Mouse (Mus musculus): ENCODE measurements around the gene Camk2g.
"Not testable (repeated sequence)": the region's sequence is repeated elsewhere in the genome, so short reads cannot be mapped to it uniquely, and the experiment has no call there.

The Camk2g gene

DNA sequence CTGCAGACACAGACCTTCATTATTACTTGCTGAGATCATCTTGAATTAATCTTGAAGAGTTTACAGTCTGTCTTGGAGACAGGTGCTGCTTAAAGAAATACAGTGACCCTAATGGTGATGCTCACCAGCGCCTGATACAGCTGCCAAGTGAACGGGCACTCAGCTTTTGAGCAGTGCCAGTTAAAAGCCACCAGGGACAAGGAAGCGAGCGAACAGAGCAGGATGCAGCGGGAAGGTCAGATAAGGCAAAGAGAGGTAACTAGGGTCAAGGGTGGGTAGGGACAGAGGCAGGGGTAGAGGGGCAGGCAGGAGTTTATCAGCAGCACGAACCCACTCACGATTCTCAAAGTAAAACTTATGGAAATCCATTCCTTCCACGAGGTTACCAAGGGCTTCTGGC is 55.4 kb downstream of the Camk2g start:
- DNase-seq (ENCODE audit: low spot score in 2 of 2): no peak

DNA sequence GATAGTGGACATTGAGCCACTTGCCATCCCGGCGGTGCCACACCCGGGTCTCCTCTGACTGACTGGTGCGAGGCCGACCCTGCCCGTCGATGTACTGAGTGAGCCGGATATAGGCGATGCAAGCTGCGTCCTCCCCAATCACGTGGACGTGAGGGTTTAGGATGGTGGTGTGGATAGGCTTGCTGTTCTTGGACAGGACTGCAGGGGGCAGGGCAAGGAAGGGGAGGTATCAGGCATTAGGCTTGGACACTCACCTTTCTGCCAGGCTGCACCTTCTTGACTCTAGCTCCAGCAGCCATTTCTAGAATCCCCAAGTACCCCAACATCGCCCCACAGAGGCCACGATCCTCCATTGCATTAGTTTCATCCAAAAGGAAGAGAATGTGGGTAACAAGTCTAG is 56.6 kb downstream of the Camk2g start:
- peak; percentile 42 to 49 for DNase-seq (ENCODE audit: low spot score in 2 of 2)

DNA sequence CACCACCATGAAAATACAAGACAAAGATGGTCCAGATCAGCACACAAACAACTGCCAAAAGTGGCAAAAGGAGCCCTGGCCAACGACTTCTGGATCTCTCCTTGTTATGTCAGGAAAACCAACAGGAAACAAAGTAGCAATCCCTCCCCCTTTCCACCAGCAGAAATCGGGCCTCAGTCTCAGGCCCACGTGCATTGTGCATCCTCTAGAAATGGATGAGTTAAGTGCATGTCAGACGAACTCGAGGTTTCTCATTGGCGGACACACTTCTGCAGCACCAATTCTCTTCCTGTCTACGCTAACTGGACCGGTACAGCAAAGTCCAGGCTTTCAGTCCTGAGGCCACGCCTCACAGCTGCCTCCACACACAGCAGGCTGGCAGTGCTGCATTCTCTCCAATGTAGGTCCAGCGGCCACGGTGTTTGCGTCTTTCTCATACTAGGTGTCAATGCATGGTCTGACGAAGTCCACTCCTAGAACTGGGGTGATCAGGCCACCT is 57.9 kb downstream of the Camk2g start:
- no peak for DNase-seq (ENCODE audit: low spot score in 2 of 2)

DNA sequence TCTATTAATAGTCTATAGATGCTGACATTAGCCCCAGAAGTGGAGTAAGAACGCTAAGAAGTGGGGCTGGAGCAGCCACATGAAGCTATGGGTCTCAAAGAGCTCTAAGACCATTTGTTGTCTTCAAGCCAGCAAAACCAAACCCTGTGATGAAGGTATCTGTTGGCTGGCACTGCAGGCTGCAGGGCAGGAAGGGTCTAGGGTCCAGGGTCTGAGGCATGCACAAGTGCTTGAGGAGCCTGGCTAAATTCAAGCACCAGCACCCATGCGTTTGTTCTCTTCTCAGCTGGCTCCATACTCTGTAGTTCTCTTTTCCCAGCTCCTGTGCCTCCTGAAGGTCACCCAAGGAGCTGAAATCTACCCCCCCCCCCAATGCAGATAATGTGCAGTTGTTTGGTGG is 58.8 kb downstream of the Camk2g start:
- DNase-seq (ENCODE audit: low spot score in 2 of 2): no peak

DNA sequence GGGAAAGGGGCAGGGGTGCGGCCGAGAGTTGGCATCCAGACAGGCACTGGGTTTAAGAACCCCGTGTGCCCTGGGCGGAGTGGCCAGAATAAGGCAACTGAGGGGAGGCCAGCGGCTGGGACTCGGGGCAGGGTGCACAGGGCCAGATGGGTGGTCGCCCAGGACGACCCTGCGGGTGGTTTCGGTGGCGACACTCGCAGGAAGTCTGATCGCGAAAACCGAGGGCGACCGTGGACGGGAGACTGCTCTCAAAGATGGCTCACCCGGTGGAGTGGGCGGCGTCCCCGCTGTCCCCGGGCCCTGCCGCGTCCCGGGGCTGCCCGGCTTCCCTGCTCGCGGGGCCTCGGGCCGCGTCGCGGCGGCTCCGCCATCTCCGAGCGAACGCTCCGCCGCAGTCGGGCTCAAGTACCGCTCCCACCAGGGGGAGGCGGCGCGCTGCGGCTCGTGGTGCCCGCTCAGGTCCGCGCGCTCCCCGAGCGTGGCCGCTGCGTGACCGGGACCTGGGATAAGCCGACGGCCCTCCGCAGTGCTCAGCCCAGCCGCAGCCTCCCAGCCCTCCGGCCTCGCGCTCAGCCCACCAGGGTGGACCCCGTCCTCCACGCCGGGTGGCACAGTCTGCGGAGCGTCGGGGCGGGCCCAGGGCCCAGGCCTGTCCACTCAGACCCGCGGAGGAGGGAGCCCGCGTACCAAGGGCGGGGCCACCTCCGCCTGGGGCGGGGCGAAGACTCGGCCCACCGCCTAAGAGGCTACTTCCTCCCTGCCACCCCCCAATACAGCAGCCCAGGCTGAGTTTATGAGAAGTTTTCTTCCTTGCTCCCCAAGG is 59.7 kb downstream of the Camk2g start, which contains the start of gene Ndst2:
Gene Ndst2 (minus strand): TSS at position 611 of the 823 bp plus-strand sequence.
- DNase-seq (ENCODE audit: low spot score in 2 of 2): peak; percentile 91

DNA sequence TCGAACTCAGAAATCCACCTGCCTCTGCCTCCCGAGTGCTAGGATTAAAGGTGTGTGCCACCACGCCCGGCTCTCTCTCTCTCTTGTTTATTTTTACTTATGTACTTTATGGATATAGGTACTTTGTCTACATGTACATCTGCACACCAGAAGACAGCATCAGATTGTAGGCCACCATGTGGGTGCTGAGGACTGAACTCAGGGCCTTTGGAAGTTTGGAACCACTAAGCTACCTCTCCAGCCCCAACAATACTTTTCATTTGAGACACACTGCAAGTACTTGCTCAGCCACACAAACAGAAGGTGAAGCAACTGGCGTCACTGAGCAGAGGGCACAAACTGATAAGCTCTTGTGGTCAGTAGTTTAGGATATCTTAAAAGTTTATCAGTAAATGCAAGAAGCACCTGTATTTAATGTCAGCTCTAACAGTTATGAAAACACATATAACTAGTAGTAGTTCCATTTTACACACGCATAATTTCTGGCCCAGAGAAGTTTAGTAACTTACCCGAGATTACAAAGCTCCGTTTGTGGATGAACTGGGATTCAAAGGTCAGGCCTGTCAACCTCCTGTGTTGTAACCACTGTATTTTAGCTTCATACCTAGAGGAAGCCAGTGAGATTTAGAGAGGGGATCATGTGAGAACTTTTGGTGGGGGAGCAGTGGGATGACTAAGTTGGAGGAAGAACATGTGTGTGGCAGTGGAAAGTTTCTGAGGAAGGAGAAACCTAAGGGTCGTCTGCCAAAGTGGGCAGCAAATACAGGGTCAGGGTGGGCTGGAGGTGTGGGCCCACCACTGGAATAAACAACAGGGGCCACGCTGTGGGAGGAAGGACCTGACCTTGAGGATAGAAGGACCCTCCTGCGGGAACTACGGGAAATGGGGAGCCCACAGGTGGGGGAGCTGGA is 60.6 kb downstream of the Camk2g start:
- peak in 1 of 2 experiments; percentile 41 for DNase-seq (ENCODE audit: low spot score in 2 of 2)

DNA sequence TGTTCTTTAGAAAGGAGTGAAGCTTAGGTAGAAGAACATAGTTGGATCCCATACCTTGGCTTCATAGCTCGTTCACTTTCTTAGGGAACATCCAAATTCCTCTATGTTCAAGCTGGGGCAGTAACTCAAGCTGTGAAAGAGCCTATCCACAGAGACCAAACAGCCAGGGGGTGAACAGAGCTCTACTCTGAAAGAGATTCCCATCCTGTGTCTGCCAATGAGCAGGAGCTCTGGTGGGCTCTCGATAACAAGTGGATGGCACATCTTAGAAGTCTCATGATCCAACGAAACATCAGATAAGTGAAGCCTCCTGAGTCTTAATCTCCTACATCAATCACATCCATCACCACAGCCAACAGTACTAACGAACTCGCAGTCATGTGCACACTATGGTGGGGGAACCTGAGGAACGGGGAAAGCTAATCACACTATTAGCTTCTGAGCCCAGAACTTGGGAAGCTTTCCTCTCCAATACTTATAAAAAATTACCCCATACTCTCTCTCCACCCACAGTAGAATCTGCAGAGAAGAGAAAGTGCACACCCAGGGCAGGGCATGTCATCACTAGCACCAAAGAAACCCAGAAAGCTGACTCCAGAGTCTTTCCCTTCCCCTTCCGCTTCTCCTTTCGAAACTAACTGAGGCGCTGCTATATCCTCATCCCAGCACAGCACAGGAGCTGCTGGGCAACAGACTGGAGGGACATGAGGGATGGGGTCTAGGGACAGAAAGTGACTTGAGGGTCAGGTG is 62.9 kb downstream of the Camk2g start:
- DNase-seq (ENCODE audit: low spot score in 2 of 2): no peak

DNA sequence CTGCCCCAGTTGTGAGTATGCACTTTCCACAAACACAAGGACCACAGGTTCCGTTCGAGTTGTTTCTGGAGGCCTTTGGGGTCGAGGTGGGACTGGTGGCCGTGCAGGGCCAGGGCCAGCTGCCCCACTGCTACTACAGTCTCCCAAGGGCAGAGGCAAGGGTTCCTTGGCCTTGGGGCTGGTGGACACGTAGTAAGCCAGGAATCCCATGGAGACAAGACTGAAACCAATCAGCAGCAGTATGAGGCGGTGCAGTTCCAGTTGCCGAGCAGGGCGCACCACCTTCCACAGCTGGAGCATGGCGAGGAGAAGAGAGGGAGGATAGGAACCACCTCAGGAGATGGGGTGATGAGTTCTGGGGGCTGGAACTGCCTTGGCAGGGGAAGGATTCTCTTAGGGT is 64.0 kb downstream of the Camk2g start:
- no peak for DNase-seq (ENCODE audit: low spot score in 2 of 2)

DNA sequence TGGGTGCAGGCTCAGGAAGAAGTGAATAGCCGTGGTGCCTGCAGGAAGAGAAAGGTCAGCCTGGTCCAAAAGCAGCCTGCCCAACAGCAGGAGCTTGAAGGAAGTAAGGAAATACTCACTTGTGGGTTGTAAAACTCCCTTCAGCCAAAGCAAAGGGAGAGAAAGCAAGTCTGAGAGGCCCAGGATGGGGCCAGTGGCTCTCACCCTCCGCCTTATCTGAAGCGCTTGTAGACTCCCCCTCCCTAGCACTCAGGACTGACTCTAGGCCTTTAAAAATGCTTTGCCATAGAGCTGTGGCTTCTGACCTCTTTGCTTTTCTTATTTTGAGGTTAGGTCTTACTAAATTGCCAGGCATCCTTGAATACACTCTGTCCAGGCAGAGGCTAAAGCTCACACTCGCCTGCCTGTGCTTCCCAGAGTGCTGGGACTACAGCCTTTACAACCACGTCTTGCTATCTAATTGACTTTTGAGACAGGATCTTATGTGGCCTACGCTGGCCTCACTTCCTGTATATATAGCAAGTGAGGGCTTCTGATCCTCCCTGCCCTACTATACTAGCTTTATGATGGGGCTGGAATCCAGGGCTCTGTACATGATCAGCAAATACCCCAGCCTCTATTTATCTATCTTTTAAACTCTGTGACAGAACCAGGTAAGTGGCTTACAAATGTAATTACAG is 68.1 kb downstream of the Camk2g start:
- no peak for DNase-seq (ENCODE audit: low spot score in 2 of 2)

DNA sequence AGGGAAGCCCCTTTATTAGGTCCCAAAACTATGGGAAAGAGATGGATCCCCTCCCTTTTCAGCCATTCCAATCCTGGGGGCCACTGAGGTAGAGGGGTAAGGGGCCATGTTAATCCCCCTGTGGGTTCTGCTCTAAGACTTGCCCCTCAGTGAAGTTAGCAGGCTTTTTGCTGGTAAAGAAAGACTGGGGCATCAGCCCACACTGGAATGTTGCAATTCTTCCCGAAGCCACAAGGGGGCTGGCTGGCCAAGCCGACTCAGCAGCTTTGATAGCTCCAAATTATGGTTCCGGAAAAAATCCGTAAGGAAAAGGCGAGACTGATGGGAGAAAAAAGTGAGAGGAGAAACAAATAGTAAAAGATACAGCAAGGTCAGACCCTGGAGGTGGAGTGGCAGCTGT is 69.8 kb downstream of the Camk2g start:
- no peak for DNase-seq (ENCODE audit: low spot score in 2 of 2)

DNA sequence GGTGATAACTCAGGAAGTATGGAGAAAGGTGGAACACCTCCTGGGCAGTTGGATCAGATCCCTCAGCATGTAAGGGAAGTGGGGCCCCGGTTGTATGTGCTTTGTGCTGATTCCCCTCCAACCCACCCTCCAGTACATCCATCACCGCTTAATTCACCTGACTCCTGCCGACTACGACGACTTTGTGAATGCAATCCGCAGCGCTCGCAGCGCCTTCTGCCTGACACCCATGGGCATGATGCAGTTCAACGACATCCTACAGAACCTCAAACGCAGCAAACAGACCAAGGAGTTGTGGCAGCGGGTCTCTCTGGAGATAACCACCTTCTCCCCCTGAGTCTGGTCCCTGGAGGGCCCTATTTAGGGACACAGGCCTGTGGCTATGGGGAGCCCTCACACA is 70.9 kb downstream of the Camk2g start:
- DNase-seq (ENCODE audit: low spot score in 2 of 2): no peak

DNA sequence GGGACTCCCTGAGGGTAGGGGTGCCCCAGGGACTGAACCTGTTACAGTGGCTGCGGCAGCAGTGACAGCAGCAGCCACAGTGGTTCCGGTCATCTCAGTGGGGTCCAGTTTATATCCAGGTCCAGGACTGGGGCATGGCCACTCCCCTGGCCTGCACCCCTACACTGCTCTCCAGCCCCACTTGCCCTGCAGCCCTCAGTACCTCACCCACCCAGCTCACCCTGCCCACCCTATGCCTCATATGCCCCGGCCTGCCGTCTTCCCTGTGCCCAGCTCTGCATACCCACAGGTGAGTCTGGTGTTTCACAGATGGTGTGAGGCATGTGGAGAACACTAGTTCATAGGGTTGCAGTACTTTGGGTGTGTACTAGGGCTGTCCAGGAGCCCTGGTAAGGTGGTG is 72.5 kb downstream of the Camk2g start:
- no peak for DNase-seq (ENCODE audit: low spot score in 2 of 2)

DNA sequence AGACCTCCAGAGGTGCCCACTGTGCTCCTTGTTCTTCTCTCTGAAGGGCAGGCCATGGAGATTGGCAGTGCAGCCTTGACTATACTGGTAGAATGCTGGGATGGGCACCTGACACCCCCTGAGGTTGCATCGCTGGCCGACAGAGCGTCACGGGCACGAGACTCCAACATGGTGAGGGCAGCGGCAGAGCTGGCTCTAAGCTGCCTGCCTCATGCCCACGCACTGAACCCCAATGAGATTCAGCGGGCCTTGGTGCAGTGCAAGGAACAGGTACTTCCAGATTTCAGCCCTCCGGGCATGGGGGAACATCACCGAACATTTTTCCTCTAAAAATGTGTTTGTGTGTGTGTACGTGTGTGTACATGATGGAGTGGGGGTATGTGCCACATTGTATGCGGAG is 74.1 kb downstream of the Camk2g start:
- no peak for DNase-seq (ENCODE audit: low spot score in 2 of 2)

DNA sequence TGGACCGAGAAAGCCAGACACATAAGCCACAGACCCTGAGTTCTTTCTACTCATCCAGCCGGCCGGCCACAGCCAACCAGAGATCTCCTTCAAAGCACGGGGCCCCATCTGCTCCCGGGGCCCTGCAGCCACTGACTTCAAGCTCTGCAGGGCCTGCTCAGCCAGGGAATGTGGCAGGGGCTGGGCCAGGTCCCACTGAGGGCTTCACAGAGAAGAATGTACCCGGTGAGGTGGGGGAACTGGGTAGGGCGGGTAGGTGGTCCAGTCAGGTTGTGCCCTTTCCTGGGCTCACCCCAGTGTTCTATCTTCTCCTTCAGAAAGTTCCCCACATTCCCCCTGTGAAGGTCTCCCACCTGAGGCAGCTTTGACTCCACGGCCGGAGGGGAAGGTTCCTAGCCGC is 75.4 kb downstream of the Camk2g start:
- no peak for DNase-seq (ENCODE audit: low spot score in 2 of 2)

DNA sequence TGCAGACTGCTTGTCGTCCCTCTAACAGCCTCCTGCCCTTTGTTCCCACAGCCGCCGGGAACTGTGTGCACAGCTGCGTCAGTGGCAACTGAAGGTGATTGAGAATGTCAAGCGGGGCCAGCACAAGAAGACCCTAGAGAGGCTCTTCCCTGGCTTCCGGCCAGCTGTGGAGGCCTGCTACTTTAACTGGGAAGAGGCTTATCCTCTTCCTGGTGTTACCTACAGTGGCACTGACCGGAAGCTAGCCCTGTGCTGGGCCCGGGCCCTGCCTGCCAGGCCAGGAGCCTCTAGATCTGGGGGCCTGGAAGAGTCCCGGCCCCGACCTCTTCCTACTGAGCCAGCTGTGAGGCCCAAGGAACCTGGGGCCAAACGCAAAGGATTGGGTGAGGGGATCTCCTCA is 80.1 kb downstream of the Camk2g start:
- no peak for DNase-seq (ENCODE audit: low spot score in 2 of 2)

DNA sequence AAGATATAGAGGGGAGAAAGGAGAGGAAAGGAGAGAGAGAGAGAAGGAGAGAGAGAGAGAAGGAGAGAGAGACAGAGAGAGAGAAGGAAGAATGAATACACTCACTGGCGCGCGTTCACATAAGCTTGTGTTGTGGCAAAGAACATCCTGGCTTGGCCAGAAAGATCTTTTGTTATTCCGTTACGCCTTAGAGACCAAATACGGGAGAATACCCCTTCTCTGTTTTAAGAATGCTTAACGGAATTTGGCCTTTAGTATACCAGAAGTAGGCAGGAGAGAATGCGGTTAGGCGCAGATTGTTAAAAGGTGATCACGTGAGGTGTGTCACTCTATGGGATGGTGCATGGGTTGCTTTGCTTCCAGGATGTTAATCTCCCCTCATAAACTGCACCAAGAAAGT is 85.6 kb downstream of the Camk2g start:
- no peak for DNase-seq (ENCODE audit: low spot score in 2 of 2)

DNA sequence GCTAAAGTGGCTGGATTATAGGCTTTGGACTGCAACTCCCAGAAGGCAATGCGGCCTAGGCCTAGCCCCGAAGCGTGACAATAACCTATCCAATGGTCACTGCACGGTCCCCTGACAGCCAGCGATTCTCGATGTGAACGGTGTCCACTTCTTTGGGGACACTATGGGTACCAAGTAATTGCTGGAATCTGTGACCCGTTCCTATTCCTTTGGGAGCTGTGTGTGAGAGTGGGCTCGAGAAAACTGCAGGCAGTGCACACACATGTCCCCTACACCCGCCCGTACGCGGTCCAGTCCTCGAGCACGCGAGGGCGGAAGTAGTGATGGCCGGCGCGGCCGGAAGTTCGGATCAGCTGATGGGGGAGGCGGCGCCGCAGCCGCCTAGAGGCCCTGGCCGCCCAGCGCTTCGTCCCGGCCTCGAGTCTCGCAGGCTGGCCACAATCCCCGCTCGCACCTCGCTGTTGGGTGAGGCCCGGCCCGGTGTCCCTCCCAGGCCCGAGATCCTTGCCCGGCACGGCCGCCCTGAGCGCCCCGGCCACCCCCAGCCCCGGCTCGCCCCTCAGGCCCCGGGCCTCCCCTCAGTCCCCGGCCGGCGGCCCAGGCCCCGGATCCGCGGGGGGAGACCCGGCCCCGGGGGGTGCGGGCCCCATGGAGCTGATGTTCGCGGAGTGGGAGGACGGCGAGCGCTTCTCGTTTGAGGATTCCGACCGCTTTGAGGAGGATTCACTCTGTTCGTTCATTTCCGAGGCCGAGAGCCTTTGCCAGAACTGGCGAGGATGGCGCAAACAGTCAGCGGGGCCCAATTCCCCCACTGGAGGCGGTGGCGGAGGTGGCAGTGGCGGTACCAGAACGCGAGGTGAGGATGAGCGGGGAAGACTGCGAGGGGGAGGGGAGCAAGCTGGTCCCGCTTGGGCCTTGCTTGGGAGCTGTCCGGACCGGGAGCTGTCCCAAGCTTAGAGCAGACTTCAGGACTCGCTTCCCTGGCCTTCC is 86.4 kb downstream of the Camk2g start, which contains the start of gene Zswim8:
Gene Zswim8 (plus strand): TSS at position 352 of the 990 bp plus-strand sequence.
- peak; percentile 85 to 88 for DNase-seq (ENCODE audit: low spot score in 2 of 2)

DNA sequence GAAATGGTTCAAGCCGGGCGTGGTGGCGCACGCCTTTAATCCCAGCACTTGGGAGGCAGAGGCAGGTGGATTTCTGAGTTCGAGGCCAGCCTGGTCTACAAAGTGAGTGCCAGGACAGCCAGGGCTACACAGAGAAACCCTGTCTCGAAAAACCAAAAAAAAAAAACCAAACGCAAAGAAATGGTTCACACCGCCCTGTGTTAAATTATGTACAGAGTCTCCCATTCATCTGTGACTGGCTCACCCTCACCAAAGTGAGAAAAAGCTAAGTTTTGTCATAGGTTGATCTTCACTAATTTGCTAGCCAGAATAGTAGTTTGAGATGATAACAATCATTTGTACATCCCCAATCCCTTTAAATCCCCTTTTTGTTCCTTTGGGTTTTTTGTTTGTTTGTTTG is 90.4 kb downstream of the Camk2g start:
- DNase-seq (ENCODE audit: low spot score in 2 of 2): not testable (repeated sequence)

DNA sequence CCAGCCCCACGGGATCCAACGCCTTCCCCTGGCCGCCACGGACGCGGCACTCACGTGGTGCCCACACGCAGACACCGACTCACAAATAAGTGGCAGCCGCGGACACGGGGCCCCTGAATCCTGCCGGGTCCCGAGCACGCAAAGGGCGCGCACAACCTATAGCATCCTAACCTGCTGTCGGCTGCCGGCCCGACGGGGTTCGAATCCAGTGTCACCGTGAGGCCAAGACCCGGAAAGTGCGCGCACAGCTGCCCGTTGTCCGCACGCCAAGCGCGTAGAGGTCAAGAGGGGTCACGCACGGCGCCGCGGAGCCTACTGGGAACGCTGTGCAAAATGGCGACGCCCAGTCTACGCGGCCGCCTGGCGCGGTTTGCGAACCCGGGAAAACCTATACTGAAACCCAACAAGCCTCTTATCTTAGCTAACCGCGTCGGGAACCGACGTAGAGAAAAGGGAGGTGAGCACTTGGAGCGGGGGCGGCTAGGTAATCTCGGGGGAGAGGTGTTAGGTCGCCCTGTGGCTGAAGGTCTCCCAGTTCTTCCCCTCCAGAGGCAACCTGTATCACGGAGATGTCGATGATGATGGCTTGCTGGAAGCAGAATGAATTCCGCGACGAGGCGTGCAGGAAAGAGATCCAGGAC is 91.0 kb downstream of the Camk2g start, which contains the start of gene Chchd1:
Gene Chchd1 (plus strand): TSS at position 266 of the 641 bp plus-strand sequence.
- DNase-seq (ENCODE audit: low spot score in 2 of 2): peak; percentile 85 to 86

Data from spleen, postnatal 36 days (tissue).